Mouse (Mus musculus): ENCODE data around the gene Olfr639. TPM values are rescaled to one million over a fixed set of nuclear protein-coding genes. Genes with fewer than 3 reads are reported as not detected.

Olfr639 gene
- polyA plus RNA-seq (2015; fragmentation: Nextera tagmentation; extraction: Ambion mirVana), result not detected in 2 replicates

DNA sequence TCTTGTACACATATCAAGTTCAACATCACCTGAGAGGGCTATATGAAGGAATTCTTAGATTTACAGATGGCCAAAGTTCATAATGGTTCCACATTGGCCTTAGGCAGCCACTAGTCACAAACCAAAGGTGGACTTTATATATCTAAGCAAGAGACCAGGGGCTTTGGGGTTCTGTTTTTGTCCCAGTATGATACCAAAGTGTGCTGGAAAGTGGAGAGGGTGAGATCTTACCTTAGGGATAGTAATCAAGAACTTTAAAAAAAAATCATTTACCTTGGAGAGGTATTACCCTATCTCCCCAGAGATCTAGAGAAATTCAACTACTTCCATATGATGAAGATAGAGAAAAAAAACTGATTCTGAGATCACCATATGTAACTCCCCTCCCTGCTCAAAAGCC is at the start of gene Olfr639:
Olfr639 (minus strand) TSS at position 101 of the 400 bp plus-strand sequence.
- Histone ChIP-seq H3K9me3 (ENCODE audit: low read length) (no peaks in the 10 kb centered on the region), H3K4me3 (ENCODE audit: low read depth, low read length) (no peak within 1 kb of the TSS), H3K9ac (replicated peaks) (no peak within 1 kb of the TSS), H3K27me3 (ENCODE audit: insufficient read depth, low read length) (no peaks in the 10 kb centered on the region), H3K27ac (ENCODE audit: low read depth) (no peak within 1 kb of the TSS), H3K36me3 (replicated peaks; ENCODE audit: insufficient read depth, low read length) (no peaks in the 10 kb centered on the region), H3K4me1 (ENCODE audit: insufficient read depth) (no peaks in the 10 kb centered on the region), H3K4me2 (ENCODE audit: low read depth, low read length) (no peak within 1 kb of the TSS)
- TF ChIP-seq CTCF (IDR thresholded peaks at IDR 0.05; ENCODE audit: low read depth) (no peak), EP300 (IDR thresholded peaks at IDR 0.05; ENCODE audit: low read depth) (no peak)
- ATAC-seq (no peak), DNase-seq (no peak)

DNA sequence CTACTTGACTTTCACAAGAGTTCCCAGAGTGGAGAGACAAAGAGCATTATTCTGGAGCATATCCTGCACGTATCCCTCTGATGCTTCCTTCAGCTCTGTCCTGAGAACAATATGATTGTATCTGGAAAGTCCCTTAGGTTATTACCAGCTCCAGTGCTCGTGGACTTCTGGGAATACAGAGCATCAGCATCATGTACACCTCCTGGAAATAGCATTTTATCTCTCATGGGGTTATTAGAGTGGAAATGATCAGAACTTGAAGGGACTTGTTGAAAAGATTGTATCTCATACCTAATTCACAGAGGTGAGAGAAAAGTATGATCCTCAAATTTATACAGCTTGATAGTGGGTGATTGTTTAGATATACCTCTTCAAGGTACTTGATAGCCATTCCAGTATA is 44.2 kb upstream of the Olfr639 start, which contains the start of gene 4930516K23Rik:
4930516K23Rik (minus strand) TSS at position 101 of the 400 bp plus-strand sequence.
- ATAC-seq, result no peak
- Histone ChIP-seq H3K36me3 (replicated peaks; ENCODE audit: insufficient read depth, low read length) (no peaks in the 10 kb centered on the region), H3K27me3 (ENCODE audit: insufficient read depth, low read length) (no peaks in the 10 kb centered on the region), H3K9me3 (ENCODE audit: low read length) (no peaks in the 10 kb centered on the region), H3K4me2 (ENCODE audit: low read depth, low read length) (no peak within 1 kb of the TSS), H3K4me1 (ENCODE audit: insufficient read depth) (no peaks in the 10 kb centered on the region), H3K9ac (replicated peaks) (no peak within 1 kb of the TSS), H3K27ac (ENCODE audit: low read depth) (no peak within 1 kb of the TSS), H3K4me3 (ENCODE audit: low read depth, low read length) (no peak within 1 kb of the TSS)
- WGBS (ENCODE audit: insufficient replicate concordance), result 47% methylated on average over 2 of the region's 2 CpGs
- TF ChIP-seq EP300 (IDR thresholded peaks at IDR 0.05; ENCODE audit: low read depth) (no peak), CTCF (IDR thresholded peaks at IDR 0.05; ENCODE audit: low read depth) (no peak)
- DNase-seq, result no peak

DNA sequence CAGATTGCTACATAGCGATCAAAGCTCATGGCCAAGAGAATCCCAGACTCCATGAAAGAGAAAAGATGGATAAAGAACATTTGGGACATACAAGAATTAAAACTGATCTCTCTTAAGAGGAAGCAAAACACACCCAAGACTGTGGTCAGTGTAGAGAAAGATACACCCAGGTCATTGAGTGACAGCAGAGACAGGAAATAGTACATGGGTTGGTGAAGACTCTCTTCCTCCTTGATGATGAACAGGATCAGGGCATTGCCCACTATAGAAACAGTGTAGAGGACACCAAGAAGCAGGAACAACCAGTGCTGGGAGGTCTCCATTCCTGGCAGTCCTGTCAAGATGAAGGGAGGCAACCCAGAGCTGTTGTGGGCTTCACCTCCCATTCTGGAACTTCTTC is 42.1 kb upstream of the Olfr639 start:
- 62% methylated on average over 1 of the region's 1 CpGs for whole genome bisulfite sequencing (ENCODE audit: insufficient replicate concordance)
- Histone ChIP-seq H3K4me3 (ENCODE audit: low read depth, low read length) (no peak overlapping the region), H3K9ac (replicated peaks) (no peak overlapping the region), H3K27ac (ENCODE audit: low read depth) (no peak overlapping the region), H3K9me3 (ENCODE audit: low read length) (no peaks in the 10 kb centered on the region), H3K36me3 (replicated peaks; ENCODE audit: insufficient read depth, low read length) (no peaks in the 10 kb centered on the region), H3K4me1 (ENCODE audit: insufficient read depth) (no peaks in the 10 kb centered on the region), H3K4me2 (ENCODE audit: low read depth, low read length) (no peak overlapping the region), H3K27me3 (ENCODE audit: insufficient read depth, low read length) (no peaks in the 10 kb centered on the region)
- ATAC-seq (no peak), DNase-seq (no peak)
- TF ChIP-seq EP300 (IDR thresholded peaks at IDR 0.05; ENCODE audit: low read depth) (no peak), CTCF (IDR thresholded peaks at IDR 0.05; ENCODE audit: low read depth) (no peak)

DNA sequence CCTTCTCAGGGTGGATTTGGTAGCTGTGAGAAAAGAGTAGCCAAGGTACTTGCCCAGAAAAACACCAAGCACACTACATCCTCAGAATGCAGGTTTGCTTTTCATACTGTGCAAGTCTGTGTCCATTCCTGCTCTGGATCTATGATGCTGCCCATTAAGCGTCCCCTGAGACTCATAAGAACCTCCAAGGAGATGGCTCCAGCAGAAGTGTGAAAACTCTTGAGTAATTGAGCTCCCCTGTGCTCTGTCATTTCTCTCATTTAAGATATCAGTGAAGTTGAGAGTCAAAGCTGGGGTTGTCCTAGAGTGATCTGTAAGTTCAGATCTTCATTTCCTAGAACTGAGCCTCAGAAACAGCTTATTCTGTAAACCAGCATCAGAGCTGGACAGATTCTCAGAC is 35.5 kb upstream of the Olfr639 start, which contains the start of gene Olfr642:
Olfr642 (minus strand) TSS at position 101 of the 400 bp plus-strand sequence.
- no peaks in the 10 kb centered on the region for H3K9me3 ChIP-seq (ENCODE audit: low read length)
- H3K4me3 ChIP-seq (ENCODE audit: low read depth, low read length), result no peak within 1 kb of the TSS
- H3K4me2 ChIP-seq (ENCODE audit: low read depth, low read length), result no peak within 1 kb of the TSS
- 67% methylated on average over 1 of the region's 1 CpGs for WGBS (ENCODE audit: insufficient replicate concordance)
- no peaks in the 10 kb centered on the region for H3K36me3 ChIP-seq (replicated peaks; ENCODE audit: insufficient read depth, low read length)
- H3K27ac ChIP-seq (ENCODE audit: low read depth), result no peak within 1 kb of the TSS
- no peaks in the 10 kb centered on the region for H3K27me3 ChIP-seq (ENCODE audit: insufficient read depth, low read length)
- no peaks in the 10 kb centered on the region for H3K4me1 ChIP-seq (ENCODE audit: insufficient read depth)
- no peak for TF ChIP-seq CTCF (IDR thresholded peaks at IDR 0.05; ENCODE audit: low read depth)
- no peak for TF ChIP-seq EP300 (IDR thresholded peaks at IDR 0.05; ENCODE audit: low read depth)
- no peak for ATAC-seq
- no peak within 1 kb of the TSS for H3K9ac ChIP-seq (replicated peaks)
- no peak for DNase-seq

DNA sequence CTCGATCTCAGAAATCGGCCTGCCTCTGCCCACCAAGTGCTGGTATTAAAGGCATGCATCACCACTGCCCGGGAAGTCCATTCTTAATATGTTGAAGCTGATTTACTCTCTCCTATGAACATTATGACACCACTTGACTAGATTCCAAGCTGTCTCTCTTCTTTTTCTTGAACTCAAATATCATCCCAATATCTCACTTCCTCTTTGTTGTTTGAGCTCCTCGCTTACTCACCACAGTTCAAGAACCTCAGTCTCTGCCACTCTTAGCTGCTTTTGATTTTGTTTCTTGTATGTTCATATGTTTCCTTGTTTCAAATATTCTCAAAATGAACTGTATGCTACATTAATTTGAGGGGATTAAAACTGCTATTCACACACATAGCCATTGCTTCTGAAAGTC is 33.6 kb upstream of the Olfr639 start:
- TF ChIP-seq CTCF (IDR thresholded peaks at IDR 0.05; ENCODE audit: low read depth) (no peak), EP300 (IDR thresholded peaks at IDR 0.05; ENCODE audit: low read depth) (no peak)
- no peak overlapping the region for H3K4me2 ChIP-seq (ENCODE audit: low read depth, low read length)
- ATAC-seq, result no peak

DNA sequence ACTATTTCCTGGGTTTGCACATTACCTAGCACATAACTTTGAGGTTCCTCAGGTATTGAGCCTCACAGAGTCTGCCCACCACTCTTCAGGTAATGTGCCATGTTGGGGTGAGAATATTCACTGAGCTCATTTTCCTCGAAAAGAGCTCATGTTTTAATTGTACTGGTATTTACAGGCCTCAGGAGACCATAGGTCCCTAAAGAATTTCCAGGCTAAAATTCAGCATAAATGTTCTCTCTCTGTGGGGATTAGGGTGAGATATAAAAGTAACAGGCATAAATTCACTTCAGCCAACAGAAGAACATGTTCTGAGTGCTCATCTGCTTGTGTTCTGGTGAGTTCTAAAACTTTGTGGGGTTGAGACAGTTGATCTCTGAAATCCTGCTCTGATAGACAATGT is 18.0 kb upstream of the Olfr639 start, which contains the start of gene Olfr641:
Olfr641 (plus strand) TSS at position 301 of the 400 bp plus-strand sequence.
- no peak for ATAC-seq
- 51% methylated on average over 1 of the region's 1 CpGs for WGBS (ENCODE audit: insufficient replicate concordance)
- H3K36me3 ChIP-seq (replicated peaks; ENCODE audit: insufficient read depth, low read length), result no peaks in the 10 kb centered on the region

More for the DNA sequence above, 33.6 kb upstream of the Olfr639 start:
- Histone ChIP-seq H3K27ac (ENCODE audit: low read depth) (no peak overlapping the region), H3K27me3 (ENCODE audit: insufficient read depth, low read length) (no peaks in the 10 kb centered on the region), H3K9ac (replicated peaks) (no peak overlapping the region), H3K4me3 (ENCODE audit: low read depth, low read length) (no peak overlapping the region), H3K4me1 (ENCODE audit: insufficient read depth) (no peaks in the 10 kb centered on the region), H3K9me3 (ENCODE audit: low read length) (no peaks in the 10 kb centered on the region), H3K36me3 (replicated peaks; ENCODE audit: insufficient read depth, low read length) (no peaks in the 10 kb centered on the region)
- DNase-seq, result no peak
- WGBS (ENCODE audit: insufficient replicate concordance), result 65% methylated on average over 4 of the region's 4 CpGs

DNA sequence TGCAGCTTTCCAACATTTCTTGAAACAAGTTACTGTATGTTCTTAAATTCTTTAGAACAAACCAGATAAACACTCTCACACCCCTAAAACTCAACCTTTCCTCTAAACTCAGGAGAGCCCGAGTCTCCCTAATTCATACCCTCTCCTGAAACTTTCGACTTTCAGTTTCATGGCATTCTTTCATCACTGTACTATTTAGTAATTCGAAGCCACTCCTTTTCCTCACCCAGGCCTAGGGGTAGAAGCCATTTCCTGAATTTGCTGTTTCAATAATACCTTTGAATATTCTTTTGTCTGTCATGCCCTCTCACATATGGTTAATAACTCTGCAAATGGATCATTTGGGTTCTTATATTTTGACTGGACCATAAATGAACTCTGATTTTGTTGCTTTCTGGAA is 9.9 kb upstream of the Olfr639 start:
- Histone ChIP-seq H3K4me3 (ENCODE audit: low read depth, low read length) (no peak overlapping the region), H3K27me3 (ENCODE audit: insufficient read depth, low read length) (no peaks in the 10 kb centered on the region), H3K4me2 (ENCODE audit: low read depth, low read length) (no peak overlapping the region), H3K36me3 (replicated peaks; ENCODE audit: insufficient read depth, low read length) (no peaks in the 10 kb centered on the region), H3K9ac (replicated peaks) (no peak overlapping the region), H3K4me1 (ENCODE audit: insufficient read depth) (no peaks in the 10 kb centered on the region), H3K9me3 (ENCODE audit: low read length) (no peaks in the 10 kb centered on the region), H3K27ac (ENCODE audit: low read depth) (no peak overlapping the region)
- 63% methylated on average over 3 of the region's 3 CpGs for WGBS (ENCODE audit: insufficient replicate concordance)
- DNase-seq (no peak), ATAC-seq (no peak)
- no peak for TF ChIP-seq CTCF (IDR thresholded peaks at IDR 0.05; ENCODE audit: low read depth)

More for the DNA sequence above, 18.0 kb upstream of the Olfr639 start, which contains the start of gene Olfr641:
- no peak within 1 kb of the TSS for H3K9ac ChIP-seq (replicated peaks)
- no peak within 1 kb of the TSS for H3K4me3 ChIP-seq (ENCODE audit: low read depth, low read length)
- H3K4me1 ChIP-seq (ENCODE audit: insufficient read depth), result no peaks in the 10 kb centered on the region
- H3K27me3 ChIP-seq (ENCODE audit: insufficient read depth, low read length), result no peaks in the 10 kb centered on the region
- H3K9me3 ChIP-seq (ENCODE audit: low read length), result no peaks in the 10 kb centered on the region
- H3K27ac ChIP-seq (ENCODE audit: low read depth), result no peak within 1 kb of the TSS
- no peak for DNase-seq
- H3K4me2 ChIP-seq (ENCODE audit: low read depth, low read length), result no peak within 1 kb of the TSS
- TF ChIP-seq EP300 (IDR thresholded peaks at IDR 0.05; ENCODE audit: low read depth) (no peak), CTCF (IDR thresholded peaks at IDR 0.05; ENCODE audit: low read depth) (no peak)

Data from liver, postnatal 0 days (tissue).